Mouse (Mus musculus) hindbrain, embryonic 16.5 days (tissue): ENCODE data around the gene Rerg. TPM values are rescaled to one million over a fixed set of nuclear protein-coding genes. Genes with fewer than 3 reads are reported as not detected.

Experiments
- ATAC-seq: fragments of 200-750 bp; cut with Nextera tagmentation; 2 replicates; pipeline ENCODE4 v1.8.0; 2017; ENCODE audit warnings: moderate TSS enrichment, moderate library complexity
- H3K27ac ChIP-seq: fragments of 300-500 bp; sonication (generic); 2 replicates; pipeline ENCODE4 v1.5.1; 2014; ENCODE audit warnings: low read depth, mild to moderate bottlenecking, control low read depth, low read length, moderate library complexity
- H3K27me3 ChIP-seq: fragments of 300-500 bp; sonication (generic); replicated peaks from 2 replicates; pipeline ENCODE4 v1.6.1; 2014; ENCODE audit warnings: low read length; ENCODE audit not compliant: control insufficient read depth, insufficient read depth
- H3K36me3 ChIP-seq: fragments of 300-500 bp; sonication (generic); 2 replicates; pipeline ENCODE4 v1.6.1; 2014; ENCODE audit warnings: mild to moderate bottlenecking, low read length, moderate library complexity, mixed read lengths; ENCODE audit not compliant: control insufficient read depth, insufficient read depth
- H3K4me1 ChIP-seq: fragments of 300-500 bp; sonication (generic); 2 replicates; pipeline ENCODE4 v1.6.1; 2014; ENCODE audit warnings: low read depth, low read length; ENCODE audit not compliant: control insufficient read depth, insufficient read depth
- H3K4me2 ChIP-seq: fragments of 300-500 bp; sonication (generic); 2 replicates; pipeline ENCODE4 v1.6.1; 2014; ENCODE audit warnings: mild to moderate bottlenecking, low read length, control low read depth, moderate library complexity
- H3K4me3 ChIP-seq: fragments of 300-500 bp; sonication (generic); 2 replicates; pipeline ENCODE4 v1.5.1; 2014; ENCODE audit warnings: mild to moderate bottlenecking, low read length, control low read depth, moderate library complexity
- H3K9ac ChIP-seq: fragments of 300-500 bp; sonication (generic); 2 replicates; pipeline ENCODE4 v1.6.1; 2014; ENCODE audit warnings: low read depth, mild to moderate bottlenecking, control low read depth, low read length, moderate library complexity
- H3K9me3 ChIP-seq: fragments of 300-500 bp; sonication (generic); 2 replicates; pipeline ENCODE4 v1.6.1; 2014; ENCODE audit warnings: mild to moderate bottlenecking, low read length, moderate library complexity; ENCODE audit not compliant: control insufficient read depth
- WGBS: fragments of 180-500 bp; shearing (Covaris S2); extraction: QIAGEN DNeasy Blood & Tissue Kit; methylation state at CpG from one replicate; pipeline ENCODE4 v1.1.7; 2014; 5-methylcytosine and 5-hydroxymethylcytosine counted together
- polyA plus RNA-seq: library from polyadenylated mRNA; unstranded; fragments of >200 nt; fragmentation: Nextera tagmentation; extraction: Ambion mirVana; gene quantifications from 2 replicates; pipeline ENCODE4 v1.2.1, GENCODE M21; 2015

Gene Rerg
- polyA plus RNA-seq, 1 experiment from 2014 or later, result 9.0 TPM

- H3K4me3 ChIP-seq, result no peak overlapping the region
- ATAC-seq, result peak; percentile 77
- 55% methylated on average over 2 of the region's 2 CpGs for WGBS
Observed at GRCm38 (mm10) chr6:137126224-137126623, 44.1 kb downstream of the Rerg start.

GRCm38 (mm10) chr6:137125433-137125832 is 44.9 kb downstream of the Rerg start:
- 87% methylated on average over 9 of the region's 9 CpGs for WGBS

More at GRCm38 (mm10) chr6:137126224-137126623, 44.1 kb downstream of the Rerg start:
- no peaks in the 10 kb centered on the region for H3K27me3 ChIP-seq
- H3K36me3 ChIP-seq, result no peaks in the 10 kb centered on the region
- H3K27ac ChIP-seq, result no peak overlapping the region
- no peaks in the 10 kb centered on the region for H3K9me3 ChIP-seq
- H3K4me1 ChIP-seq, result no peaks in the 10 kb centered on the region
- no peak overlapping the region for H3K9ac ChIP-seq
- no peak overlapping the region for H3K4me2 ChIP-seq

GRCm38 (mm10) chr6:137125006-137125405 is 45.3 kb downstream of the Rerg start:
- H3K27ac ChIP-seq, result no peak overlapping the region
- no peaks in the 10 kb centered on the region for H3K36me3 ChIP-seq
- no peaks in the 10 kb centered on the region for H3K9me3 ChIP-seq
- H3K4me2 ChIP-seq, result no peak overlapping the region
- no peak overlapping the region for H3K4me3 ChIP-seq
- no peaks in the 10 kb centered on the region for H3K4me1 ChIP-seq
- WGBS, result 87% methylated on average over 3 of the region's 3 CpGs
- H3K27me3 ChIP-seq, result no peaks in the 10 kb centered on the region
- no peak overlapping the region for H3K9ac ChIP-seq
- no peak for ATAC-seq

More at GRCm38 (mm10) chr6:137125433-137125832, 44.9 kb downstream of the Rerg start:
- Histone ChIP-seq H3K4me1 (no peaks in the 10 kb centered on the region), H3K4me2 (no peak overlapping the region), H3K4me3 (no peak overlapping the region), H3K36me3 (no peaks in the 10 kb centered on the region), H3K27me3 (no peaks in the 10 kb centered on the region), H3K27ac (no peak overlapping the region), H3K9me3 (no peaks in the 10 kb centered on the region), H3K9ac (no peak overlapping the region)
- ATAC-seq, result no peak

- Histone ChIP-seq H3K4me2 (no peak overlapping the region), H3K27me3 (no peaks in the 10 kb centered on the region), H3K9me3 (no peaks in the 10 kb centered on the region), H3K4me1 (no peaks in the 10 kb centered on the region), H3K9ac (no peak overlapping the region), H3K27ac (no peak overlapping the region), H3K36me3 (no peaks in the 10 kb centered on the region), H3K4me3 (no peak overlapping the region)
- ATAC-seq, result no peak
- 94% methylated on average over 1 of the region's 1 CpGs for WGBS
Observed at GRCm38 (mm10) chr6:137116849-137117473, 53.3 kb downstream of the Rerg start.

- WGBS, result 80% methylated on average over 7 of the region's 7 CpGs
- no peak for ATAC-seq
- H3K27me3 ChIP-seq, result no peaks in the 10 kb centered on the region
- no peaks in the 10 kb centered on the region for H3K9me3 ChIP-seq
- H3K4me2 ChIP-seq, result no peak overlapping the region
- H3K36me3 ChIP-seq, result no peaks in the 10 kb centered on the region
- H3K4me1 ChIP-seq, result no peaks in the 10 kb centered on the region
- no peak overlapping the region for H3K27ac ChIP-seq
- H3K4me3 ChIP-seq, result no peak overlapping the region
- no peak overlapping the region for H3K9ac ChIP-seq
Observed at GRCm38 (mm10) chr6:137114859-137115258, 55.4 kb downstream of the Rerg start.

- no peak overlapping the region for H3K27ac ChIP-seq
- H3K36me3 ChIP-seq, result no peaks in the 10 kb centered on the region
- H3K27me3 ChIP-seq, result no peaks in the 10 kb centered on the region
- 94% methylated on average over 9 of the region's 9 CpGs for WGBS
- no peak overlapping the region for H3K9ac ChIP-seq
- no peaks in the 10 kb centered on the region for H3K4me1 ChIP-seq
- ATAC-seq, result no peak
- H3K4me3 ChIP-seq, result no peak overlapping the region
- H3K9me3 ChIP-seq, result no peaks in the 10 kb centered on the region
- no peak overlapping the region for H3K4me2 ChIP-seq
Observed at GRCm38 (mm10) chr6:137111266-137111813, 59.0 kb downstream of the Rerg start.

- Histone ChIP-seq H3K4me2 (no peak overlapping the region), H3K4me1 (no peaks in the 10 kb centered on the region), H3K27me3 (no peaks in the 10 kb centered on the region), H3K9ac (no peak overlapping the region), H3K27ac (no peak overlapping the region), H3K36me3 (no peaks in the 10 kb centered on the region), H3K9me3 (no peaks in the 10 kb centered on the region), H3K4me3 (no peak overlapping the region)
- 80% methylated on average over 6 of the region's 6 CpGs for WGBS
- no peak for ATAC-seq
Observed at GRCm38 (mm10) chr6:137110778-137111174, 59.5 kb downstream of the Rerg start.

- H3K4me3 ChIP-seq, result no peak overlapping the region
- no peaks in the 10 kb centered on the region for H3K9me3 ChIP-seq
- no peak for ATAC-seq
- no peak overlapping the region for H3K27ac ChIP-seq
- H3K27me3 ChIP-seq, result no peaks in the 10 kb centered on the region
- no peaks in the 10 kb centered on the region for H3K4me1 ChIP-seq
- no peak overlapping the region for H3K4me2 ChIP-seq
- H3K9ac ChIP-seq, result no peak overlapping the region
- no peaks in the 10 kb centered on the region for H3K36me3 ChIP-seq
- 70% methylated on average over 20 of the region's 20 CpGs for WGBS
Observed at GRCm38 (mm10) chr6:137109811-137110777, 60.2 kb downstream of the Rerg start.

- no peak overlapping the region for H3K4me3 ChIP-seq
- WGBS, result 93% methylated on average over 4 of the region's 4 CpGs
- no peaks in the 10 kb centered on the region for H3K36me3 ChIP-seq
- H3K27me3 ChIP-seq, result no peaks in the 10 kb centered on the region
- H3K9ac ChIP-seq, result no peak overlapping the region
- no peak overlapping the region for H3K4me2 ChIP-seq
- ATAC-seq, result no peak
- 0 out of 2 replicates have a peak, but pooled peaks cover 3% of the 10 kb centered on the region for H3K9me3 ChIP-seq
- peaks cover 2% of the 10 kb centered on the region; the same call in 1 of the 2 replicates for H3K4me1 ChIP-seq
- H3K27ac ChIP-seq, result no peak overlapping the region
Observed at GRCm38 (mm10) chr6:137105285-137105684, 65.0 kb downstream of the Rerg start.
